Mouse (Mus musculus): Measurements from ENCODE around the gene Aff2. TPM values are rescaled to one million over a fixed set of nuclear protein-coding genes. Genes with fewer than 3 reads are reported as not detected.

The Aff2 gene
- polyA plus RNA-seq, 1 experiment from 2014 or later, result 3.2 TPM

DNA sequence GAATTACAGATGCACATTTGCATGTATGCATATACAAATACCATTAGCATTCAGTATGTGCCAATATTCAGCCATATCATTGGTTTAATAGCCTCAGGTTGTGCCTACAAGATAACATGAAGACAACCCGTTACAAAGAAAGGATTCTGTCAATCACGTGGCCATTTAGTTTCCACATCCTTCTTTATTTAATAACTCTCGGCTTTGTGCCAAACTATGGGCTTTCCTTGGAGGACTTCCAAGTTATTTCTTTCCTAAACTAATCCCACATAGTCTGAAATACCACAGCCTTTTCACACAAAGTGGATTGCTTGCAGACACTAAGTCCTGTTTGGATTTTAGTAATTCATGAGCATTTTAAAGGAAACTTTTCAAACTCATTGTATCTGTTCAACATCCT lies 142.0 kb downstream of the Aff2 start:
- Histone ChIP-seq H3K4me3 (ENCODE audit: low read depth, low read length) (no peak overlapping the region), H3K9me3 (ENCODE audit: control insufficient read depth) (no peaks in the 10 kb centered on the region), H3K27me3 (replicated peaks; ENCODE audit: control insufficient read depth, insufficient read depth, low read length) (no peaks in the 10 kb centered on the region), H3K27ac (ENCODE audit: low read depth, low read length) (no peak overlapping the region), H3K9ac (ENCODE audit: low read depth, low read length) (no peak overlapping the region), H3K4me2 (replicated peaks; ENCODE audit: low read depth) (no peak overlapping the region), H3K4me1 (replicated peaks; ENCODE audit: control insufficient read depth, insufficient read depth, low read length) (no peaks in the 10 kb centered on the region), H3K36me3 (ENCODE audit: control insufficient read depth, insufficient read depth) (no peaks in the 10 kb centered on the region)
- no peak for ATAC-seq
- WGBS, result 53% methylated on average over 3 of the region's 3 CpGs
- no peak for TF ChIP-seq CTCF (IDR thresholded peaks at IDR 0.05; ENCODE audit: low read depth)

DNA sequence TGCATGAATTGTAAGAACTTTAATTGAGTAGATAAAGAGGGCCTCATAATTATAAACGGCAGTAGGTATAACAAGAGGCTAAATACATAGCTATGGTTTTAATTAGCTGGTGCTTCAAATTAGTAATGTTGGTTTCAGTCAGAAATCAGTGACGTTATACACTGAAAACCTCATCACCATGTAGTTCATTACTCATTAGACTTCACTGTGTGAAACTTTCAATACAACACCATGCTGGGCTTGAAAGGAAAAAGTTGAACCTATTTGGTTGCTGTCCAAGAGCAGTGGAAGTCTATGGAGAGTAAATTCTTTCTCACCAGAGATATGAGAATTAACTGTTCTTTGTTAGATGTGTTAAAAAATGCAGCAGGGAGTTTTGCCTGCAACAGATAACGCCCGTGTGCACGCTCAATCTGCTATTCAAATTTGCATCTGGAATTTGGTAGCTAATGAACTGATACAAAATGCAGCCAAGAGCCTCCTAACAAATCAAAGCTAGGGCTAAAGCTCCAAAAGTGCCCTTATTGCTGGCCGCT lies 158.0 kb downstream of the Aff2 start:
- Histone ChIP-seq H3K27ac (ENCODE audit: low read depth, low read length) (no peak overlapping the region), H3K4me2 (replicated peaks; ENCODE audit: low read depth) (no peak overlapping the region), H3K27me3 (replicated peaks; ENCODE audit: control insufficient read depth, insufficient read depth, low read length) (no peaks in the 10 kb centered on the region), H3K9ac (ENCODE audit: low read depth, low read length) (no peak overlapping the region), H3K4me3 (ENCODE audit: low read depth, low read length) (no peak overlapping the region), H3K36me3 (ENCODE audit: control insufficient read depth, insufficient read depth) (no peaks in the 10 kb centered on the region), H3K9me3 (ENCODE audit: control insufficient read depth) (no peaks in the 10 kb centered on the region), H3K4me1 (replicated peaks; ENCODE audit: control insufficient read depth, insufficient read depth, low read length) (no peaks in the 10 kb centered on the region)
- no peak for TF ChIP-seq CTCF (IDR thresholded peaks at IDR 0.05; ENCODE audit: low read depth)
- no peak for ATAC-seq
- WGBS, result 84% methylated on average over 6 of the region's 6 CpGs

DNA sequence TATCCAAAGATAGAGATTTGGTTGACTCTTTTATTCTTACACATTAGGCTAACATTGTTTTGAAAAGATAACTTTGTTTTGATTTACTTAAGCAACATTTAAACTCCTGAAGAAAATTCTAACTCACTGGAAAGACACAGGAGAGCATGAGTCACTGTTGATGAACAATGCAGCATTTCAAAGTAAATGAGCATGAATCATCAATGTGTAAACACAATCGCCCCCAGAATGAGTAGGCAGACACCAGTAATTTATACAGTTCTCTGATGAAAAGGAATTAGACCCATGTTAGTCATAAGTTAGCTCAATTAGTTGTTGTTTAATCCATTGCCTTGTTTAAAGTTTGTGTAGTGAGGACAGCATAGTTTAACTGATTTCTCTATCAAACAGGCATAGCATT lies 180.7 kb downstream of the Aff2 start:
- no peak overlapping the region for H3K4me3 ChIP-seq (ENCODE audit: low read depth, low read length)
- no peak for ATAC-seq
- H3K27me3 ChIP-seq (replicated peaks; ENCODE audit: control insufficient read depth, insufficient read depth, low read length), result no peaks in the 10 kb centered on the region
- H3K4me1 ChIP-seq (replicated peaks; ENCODE audit: control insufficient read depth, insufficient read depth, low read length), result no peaks in the 10 kb centered on the region
- no peaks in the 10 kb centered on the region for H3K36me3 ChIP-seq (ENCODE audit: control insufficient read depth, insufficient read depth)
- TF ChIP-seq CTCF (IDR thresholded peaks at IDR 0.05; ENCODE audit: low read depth), result no peak
- H3K27ac ChIP-seq (ENCODE audit: low read depth, low read length), result no peak overlapping the region
- no peaks in the 10 kb centered on the region for H3K9me3 ChIP-seq (ENCODE audit: control insufficient read depth)
- H3K4me2 ChIP-seq (replicated peaks; ENCODE audit: low read depth), result no peak overlapping the region
- WGBS, result 44% methylated on average over 1 of the region's 1 CpGs
- no peak overlapping the region for H3K9ac ChIP-seq (ENCODE audit: low read depth, low read length)

DNA sequence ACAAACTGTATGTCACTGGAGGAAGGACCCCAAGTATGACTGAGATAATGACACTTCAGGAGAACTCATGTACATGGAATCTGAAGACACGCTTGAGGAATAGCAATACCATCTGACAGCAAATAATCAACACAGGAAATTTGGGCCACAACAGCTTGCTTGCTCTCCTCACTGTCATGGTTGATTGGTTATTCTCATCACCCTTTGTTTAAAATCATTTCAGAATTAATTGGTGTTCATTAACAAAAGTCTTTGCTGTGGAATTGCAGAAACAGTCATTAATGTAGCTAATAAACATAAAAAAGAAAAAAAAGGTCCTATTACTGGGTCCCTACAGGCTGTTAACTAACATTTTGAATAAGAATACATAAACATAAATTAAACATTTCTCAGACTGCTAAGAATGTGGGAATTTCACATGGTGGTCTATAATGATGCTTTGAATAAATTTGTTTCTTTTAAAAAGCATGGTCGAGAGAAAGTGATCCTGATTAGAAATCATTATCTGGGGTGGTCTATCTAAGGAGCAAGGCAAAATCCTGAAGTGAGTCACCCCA lies 219.9 kb downstream of the Aff2 start:
- WGBS, result 86% methylated on average over 2 of the region's 2 CpGs
- TF ChIP-seq CTCF (IDR thresholded peaks at IDR 0.05; ENCODE audit: low read depth), result no peak
- ATAC-seq, result no peak

DNA sequence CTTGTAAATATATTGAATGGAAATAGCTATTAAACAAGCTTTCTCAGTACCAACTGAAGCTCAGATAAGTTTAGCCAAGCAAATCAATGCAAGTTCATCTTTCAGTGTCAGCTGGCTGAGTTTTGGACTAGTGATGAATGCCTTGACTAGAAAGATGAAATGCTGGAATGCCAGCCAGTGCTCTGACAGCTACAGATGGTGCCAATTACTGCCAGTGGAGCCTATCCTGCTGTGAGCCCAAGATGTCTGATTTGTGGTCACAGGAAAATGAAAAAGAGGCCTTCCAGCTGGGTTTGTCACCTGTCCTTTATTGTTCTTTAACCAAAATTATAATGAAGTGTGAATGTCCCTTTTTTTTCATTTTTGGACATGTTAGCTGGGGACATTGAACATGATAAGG lies 248.7 kb downstream of the Aff2 start:
- H3K27ac ChIP-seq (ENCODE audit: low read depth, low read length), result no peak overlapping the region
- no peak overlapping the region for H3K4me2 ChIP-seq (replicated peaks; ENCODE audit: low read depth)
- no peaks in the 10 kb centered on the region for H3K27me3 ChIP-seq (replicated peaks; ENCODE audit: control insufficient read depth, insufficient read depth, low read length)
- no peaks in the 10 kb centered on the region for H3K9me3 ChIP-seq (ENCODE audit: control insufficient read depth)
- H3K4me1 ChIP-seq (replicated peaks; ENCODE audit: control insufficient read depth, insufficient read depth, low read length), result no peaks in the 10 kb centered on the region
- no peaks in the 10 kb centered on the region for H3K36me3 ChIP-seq (ENCODE audit: control insufficient read depth, insufficient read depth)
- ATAC-seq, result no peak
- no peak for TF ChIP-seq CTCF (IDR thresholded peaks at IDR 0.05; ENCODE audit: low read depth)
- no peak overlapping the region for H3K9ac ChIP-seq (ENCODE audit: low read depth, low read length)
- H3K4me3 ChIP-seq (ENCODE audit: low read depth, low read length), result no peak overlapping the region

More for the DNA sequence above, 219.9 kb downstream of the Aff2 start:
- H3K36me3 ChIP-seq (ENCODE audit: control insufficient read depth, insufficient read depth), result no peaks in the 10 kb centered on the region
- no peaks in the 10 kb centered on the region for H3K4me1 ChIP-seq (replicated peaks; ENCODE audit: control insufficient read depth, insufficient read depth, low read length)
- H3K4me3 ChIP-seq (ENCODE audit: low read depth, low read length), result no peak overlapping the region
- H3K9me3 ChIP-seq (ENCODE audit: control insufficient read depth), result no peaks in the 10 kb centered on the region
- no peak overlapping the region for H3K9ac ChIP-seq (ENCODE audit: low read depth, low read length)
- no peaks in the 10 kb centered on the region for H3K27me3 ChIP-seq (replicated peaks; ENCODE audit: control insufficient read depth, insufficient read depth, low read length)
- no peak overlapping the region for H3K4me2 ChIP-seq (replicated peaks; ENCODE audit: low read depth)
- H3K27ac ChIP-seq (ENCODE audit: low read depth, low read length), result no peak overlapping the region

DNA sequence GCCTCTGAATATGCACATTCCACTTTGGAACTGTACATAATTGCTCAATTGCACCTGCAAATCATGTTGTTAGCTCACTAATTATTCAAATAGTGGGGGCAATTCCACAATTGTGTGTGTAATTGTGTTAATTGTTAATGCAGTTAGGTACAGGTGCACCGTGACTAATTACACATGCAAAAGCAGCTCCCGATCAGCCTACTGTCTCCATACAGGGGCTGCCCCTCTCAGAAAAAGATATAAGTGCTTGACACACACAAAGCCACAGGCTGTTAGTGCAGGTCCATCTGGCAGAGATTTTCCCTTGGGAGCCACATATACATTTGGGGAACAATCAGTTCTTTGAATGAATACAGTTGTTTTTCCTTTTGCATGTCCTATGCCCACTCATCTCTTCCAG lies 302.9 kb downstream of the Aff2 start:
- H3K9ac ChIP-seq (ENCODE audit: low read depth, low read length), result no peak overlapping the region
- no peak for ATAC-seq
- H3K4me1 ChIP-seq (replicated peaks; ENCODE audit: control insufficient read depth, insufficient read depth, low read length), result no peaks in the 10 kb centered on the region
- H3K4me2 ChIP-seq (replicated peaks; ENCODE audit: low read depth), result no peak overlapping the region
- H3K27ac ChIP-seq (ENCODE audit: low read depth, low read length), result no peak overlapping the region
- no peaks in the 10 kb centered on the region for H3K36me3 ChIP-seq (ENCODE audit: control insufficient read depth, insufficient read depth)
- H3K4me3 ChIP-seq (ENCODE audit: low read depth, low read length), result no peak overlapping the region
- no peak for TF ChIP-seq CTCF (IDR thresholded peaks at IDR 0.05; ENCODE audit: low read depth)
- no peaks in the 10 kb centered on the region for H3K27me3 ChIP-seq (replicated peaks; ENCODE audit: control insufficient read depth, insufficient read depth, low read length)
- H3K9me3 ChIP-seq (ENCODE audit: control insufficient read depth), result no peaks in the 10 kb centered on the region
- WGBS, result 87% methylated on average over 2 of the region's 2 CpGs
